Mouse (Mus musculus) liver, embryonic 14 days (tissue): Measurements from ENCODE around the gene Lysmd1. TPM values are rescaled to one million over a fixed set of nuclear protein-coding genes. Genes with fewer than 3 reads are reported as not detected.

Experiments used
- polyA plus RNA-seq: library from polyadenylated mRNA; depleted of rRNA; stranded (reverse); fragments of >200 nt; gene quantifications from 2 replicates; pipeline ENCODE4 v1.2.3, GENCODE M21; 2012; rRNA removed

The Lysmd1 gene
- 3.8 and 4.2 TPM in 2 replicates for polyA plus RNA-seq

DNA sequence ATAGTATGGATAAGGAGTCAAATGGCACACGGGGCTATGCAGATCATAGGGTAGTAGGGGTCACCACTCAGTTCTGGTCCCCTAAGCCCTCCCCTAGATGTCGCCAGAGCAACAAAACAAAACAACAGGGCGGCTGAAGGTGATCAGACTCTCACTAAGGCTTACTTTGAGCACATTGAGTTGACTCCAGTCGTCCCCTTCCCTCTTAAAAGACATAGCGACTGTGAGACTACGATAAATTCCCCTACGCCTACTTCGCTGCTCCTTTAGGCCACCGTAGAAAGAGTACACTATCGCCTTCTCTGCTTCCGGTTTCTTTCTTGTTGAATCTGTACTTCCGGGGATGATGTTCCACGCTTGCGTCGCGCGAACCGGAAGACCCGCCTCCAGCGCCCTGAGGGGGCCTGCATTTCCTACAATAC lies at the start of gene Lysmd1, which contains the start of gene Scnm1:
Gene Lysmd1 (plus strand): TSS at position 409 of the 422 bp plus-strand sequence.
Gene Scnm1 (minus strand): TSS at position 332 of the 422 bp plus-strand sequence.

GRCm38 (mm10) chr3:95106338-95107117 lies 27.4 kb upstream of the Lysmd1 start, which contains the start of gene Pip5k1a:
Gene Pip5k1a, minus strand, starts transcription at chr3:95106930.

DNA sequence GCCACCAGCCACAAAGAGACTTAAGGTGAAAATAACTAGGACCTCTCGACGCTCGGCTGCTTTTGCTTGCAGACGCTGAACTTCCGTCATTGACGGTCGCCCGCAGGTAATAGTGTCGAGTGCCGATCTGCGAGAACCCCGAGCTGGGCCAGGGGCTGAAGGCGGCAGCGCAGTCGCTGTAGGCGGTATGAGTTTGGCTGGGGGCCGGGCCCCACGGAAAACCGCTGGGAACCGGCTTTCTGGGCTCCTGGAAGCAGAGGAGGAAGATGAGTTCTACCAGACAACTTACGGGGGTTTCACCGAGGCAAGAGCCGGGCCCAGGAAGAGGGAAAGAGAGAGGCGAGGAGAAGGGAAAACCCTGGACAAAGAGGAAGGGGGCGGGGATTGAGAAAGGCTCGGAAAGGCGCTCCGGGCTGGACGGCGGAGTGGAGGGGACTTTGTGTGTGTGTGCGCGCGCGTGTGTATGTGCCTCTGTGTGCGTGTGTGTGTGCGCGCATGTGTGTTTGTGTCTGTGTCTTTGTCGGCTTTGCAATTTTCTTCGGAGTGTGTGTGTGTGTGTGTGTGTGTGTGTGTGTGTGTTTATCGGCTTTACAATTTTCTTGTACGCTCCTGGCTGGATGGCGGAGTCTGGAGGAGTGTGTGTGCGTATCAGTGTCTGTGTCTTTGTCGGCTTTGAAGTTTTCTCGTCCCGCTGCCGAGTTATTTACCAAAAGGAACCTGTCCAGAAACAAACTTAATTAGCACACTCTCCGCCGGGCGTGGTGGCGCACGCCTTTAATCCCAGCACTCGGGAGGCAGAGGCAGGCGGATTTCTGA lies 22.8 kb upstream of the Lysmd1 start, which contains the start of gene Vps72:
Gene Vps72 (plus strand): TSS at position 112 of the 816 bp plus-strand sequence.

DNA sequence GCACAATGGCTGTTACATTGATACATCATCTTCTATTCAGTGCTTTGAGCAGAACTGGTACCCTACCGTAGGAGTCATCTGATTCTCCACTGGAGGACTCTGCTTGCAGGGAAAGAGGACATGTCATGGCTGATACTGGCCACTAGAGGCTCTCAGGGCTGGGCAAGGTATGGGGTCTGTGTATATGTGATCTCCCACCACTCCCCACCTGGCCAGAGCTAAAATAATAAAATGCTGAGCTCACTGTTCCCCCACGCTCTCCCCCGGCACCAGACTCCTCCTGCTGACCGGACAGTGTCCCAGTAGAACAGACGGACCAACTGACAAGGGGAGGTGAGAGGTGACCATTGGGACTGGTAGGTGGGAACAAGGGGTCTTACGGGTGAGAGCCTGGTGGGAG lies 9.6 kb upstream of the Lysmd1 start, which contains the start of gene Tmod4:
Gene Tmod4 (plus strand): TSS at position 231 of the 400 bp plus-strand sequence.

GRCm38 (mm10) chr3:95141952-95142616 lies 8.2 kb downstream of the Lysmd1 start, which contains the start of gene Tnfaip8l2:
Gene Tnfaip8l2, minus strand, starts transcription at chr3:95142360.

GRCm38 (mm10) chr3:95159987-95160963 lies 26.4 kb downstream of the Lysmd1 start, which contains the start of gene Sema6c:
Gene Sema6c, plus strand, starts transcription at chr3:95160457.

Other genes with a start within 250 kb of the Lysmd1 start
- gene Psmb4, start 247.1 kb upstream of the Lysmd1 start, polyA plus RNA-seq = 159 and 182 TPM in 2 replicates
- 37.4 and 45.0 TPM in 2 replicates for gene Selenbp1, start 201.0 kb upstream of the Lysmd1 start, polyA plus RNA-seq
- gene Rfx5, start 180.0 kb upstream of the Lysmd1 start, polyA plus RNA-seq = 2.3 and 2.7 TPM in 2 replicates
- 13.0 and 15.2 TPM in 2 replicates for gene Pi4kb, start 159.4 kb upstream of the Lysmd1 start, polyA plus RNA-seq
- 5.0 and 6.0 TPM in 2 replicates for gene Zfp687, start 118.6 kb upstream of the Lysmd1 start, polyA plus RNA-seq
- 147 and 154 TPM in 2 replicates for gene Psmd4, start 91.5 kb upstream of the Lysmd1 start, polyA plus RNA-seq
- 8.0 and 10.4 TPM in 2 replicates for gene Pip5k1a, start 27.2 kb upstream of the Lysmd1 start, polyA plus RNA-seq
- gene Vps72, start 23.1 kb upstream of the Lysmd1 start, polyA plus RNA-seq = 23.3 and 25.4 TPM in 2 replicates
- gene Tmod4, start 9.6 kb upstream of the Lysmd1 start, polyA plus RNA-seq = 0.37 and 0.59 TPM in 2 replicates
- 34.6 and 35.5 TPM in 2 replicates for gene Scnm1, start 77 bp upstream of the Lysmd1 start, polyA plus RNA-seq
- 3.4 and 5.8 TPM in 2 replicates for gene Tnfaip8l2, start 8.3 kb downstream of the Lysmd1 start, polyA plus RNA-seq
- 0.59 and 0.94 TPM in 2 replicates for gene Sema6c, start 26.4 kb downstream of the Lysmd1 start, polyA plus RNA-seq
- 15.3 and 17.6 TPM in 2 replicates for gene Gabpb2, start 83.8 kb downstream of the Lysmd1 start, polyA plus RNA-seq
- 21.9 and 27.2 TPM in 2 replicates for gene Cdc42se1, start 94.6 kb downstream of the Lysmd1 start, polyA plus RNA-seq
- gene Mllt11, start 98.1 kb downstream of the Lysmd1 start, polyA plus RNA-seq = 2.8 TPM in 2 replicates
- 0.07 and 0.14 TPM in 2 replicates for gene Gm128, start 107.5 kb downstream of the Lysmd1 start, polyA plus RNA-seq
- 0.03 and 0.16 TPM in 2 replicates for gene Bnipl, start 117.1 kb downstream of the Lysmd1 start, polyA plus RNA-seq
- 11.8 and 13.5 TPM in 2 replicates for gene Mindy1, start 147.3 kb downstream of the Lysmd1 start, polyA plus RNA-seq
- gene Prune1, start 148.0 kb downstream of the Lysmd1 start, polyA plus RNA-seq = 7.4 and 8.4 TPM in 2 replicates
- 2.3 and 2.8 TPM in 2 replicates for gene Anxa9, start 173.1 kb downstream of the Lysmd1 start, polyA plus RNA-seq
- gene Cers2, start 180.7 kb downstream of the Lysmd1 start, polyA plus RNA-seq = 52.5 and 69.2 TPM in 2 replicates
- 13.1 and 15.8 TPM in 2 replicates for gene Setdb1, start 223.1 kb downstream of the Lysmd1 start, polyA plus RNA-seq